Mouse (Mus musculus) thymus, postnatal 0 days (tissue): ENCODE data around the gene 3830406C13Rik. TPM values are rescaled to one million over a fixed set of nuclear protein-coding genes. Genes with fewer than 3 reads are reported as not detected.

Source experiments
- DNase-seq: peaks from one replicate; pipeline ENCODE4 v3.0.0-alpha.2; 2015; ENCODE audit warnings: low spot score
- polyA plus RNA-seq: library from polyadenylated mRNA; unstranded; fragments of >200 nt; fragmentation: Nextera tagmentation; extraction: Ambion mirVana; gene quantifications from 2 replicates; pipeline ENCODE4 v1.2.1, GENCODE M21; 2015

The 3830406C13Rik gene
- polyA plus RNA-seq, 1 experiment from 2014 or later = 66.1 TPM

DNA sequence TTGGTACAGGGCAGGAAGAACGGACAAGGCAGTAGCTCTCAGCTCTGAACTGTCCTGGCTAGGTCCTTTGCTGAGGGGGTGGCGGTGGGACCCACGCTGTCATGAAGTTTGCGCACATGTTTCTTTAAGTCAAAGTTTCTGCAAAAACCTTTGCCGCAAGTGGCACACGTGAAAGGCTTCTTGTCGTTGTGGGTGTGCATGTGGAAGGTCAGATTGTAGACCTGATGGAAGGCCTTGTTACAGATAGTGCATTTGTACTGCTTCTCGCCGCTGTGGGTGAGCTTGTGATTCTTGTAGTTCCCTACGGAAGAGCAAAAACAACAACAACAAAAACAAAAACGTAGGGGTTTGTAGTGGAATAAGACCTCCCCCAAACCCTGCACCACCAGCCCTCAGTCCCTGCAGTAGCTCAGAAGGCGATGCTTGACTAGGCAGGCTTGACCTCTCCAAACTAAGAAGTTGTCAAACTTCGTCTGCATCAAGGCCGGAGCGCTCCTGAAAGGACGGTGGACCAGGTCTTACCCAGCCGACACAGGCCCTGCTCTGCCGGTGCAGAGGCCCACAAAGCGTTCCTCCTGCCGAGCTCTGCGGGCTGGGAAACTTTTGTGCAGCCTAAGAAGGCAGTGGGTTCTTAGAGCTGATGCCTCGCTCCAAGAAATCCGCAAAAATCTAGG, 58.6 kb downstream of the 3830406C13Rik start:
- DNase-seq = no peak

- DNase-seq = no peak
Measured at GRCm38 (mm10) chr14:12343451-12343941, 59.5 kb downstream of the 3830406C13Rik start.

DNA sequence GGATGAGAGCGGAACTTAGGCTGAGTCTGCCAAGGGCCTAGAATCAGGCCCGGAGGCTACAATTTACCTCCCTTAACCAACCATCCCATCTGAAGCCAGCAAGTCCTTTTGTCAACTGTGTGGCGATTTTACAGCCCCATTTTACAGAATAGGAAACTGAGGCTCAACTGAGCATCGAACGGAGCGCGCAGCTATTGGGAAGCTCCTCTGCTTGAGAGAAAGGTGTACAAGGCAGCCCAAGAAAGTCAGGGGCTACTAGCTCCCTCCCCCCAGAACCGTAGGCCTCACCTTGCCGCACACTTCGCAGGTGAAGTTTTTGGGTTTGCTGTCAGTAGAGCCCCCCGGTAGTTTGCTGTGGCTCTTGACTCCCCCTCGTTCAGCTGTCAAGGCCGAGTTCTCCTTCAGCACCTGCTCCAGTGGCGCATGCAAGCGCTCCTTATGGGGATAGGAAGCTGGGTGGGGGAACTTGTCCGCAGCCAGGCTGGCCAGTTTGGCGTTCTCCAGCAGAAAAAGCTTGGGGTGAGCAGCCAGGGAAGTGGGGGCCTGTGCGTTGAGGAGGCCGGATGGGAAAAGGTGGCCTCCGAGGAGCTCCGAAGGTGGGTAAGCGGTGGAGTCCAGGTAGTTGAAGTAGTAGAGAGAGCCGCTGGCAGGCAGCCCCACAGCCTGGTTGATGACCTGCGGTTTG, 60.2 kb downstream of the 3830406C13Rik start:
- DNase-seq = no peak

DNA sequence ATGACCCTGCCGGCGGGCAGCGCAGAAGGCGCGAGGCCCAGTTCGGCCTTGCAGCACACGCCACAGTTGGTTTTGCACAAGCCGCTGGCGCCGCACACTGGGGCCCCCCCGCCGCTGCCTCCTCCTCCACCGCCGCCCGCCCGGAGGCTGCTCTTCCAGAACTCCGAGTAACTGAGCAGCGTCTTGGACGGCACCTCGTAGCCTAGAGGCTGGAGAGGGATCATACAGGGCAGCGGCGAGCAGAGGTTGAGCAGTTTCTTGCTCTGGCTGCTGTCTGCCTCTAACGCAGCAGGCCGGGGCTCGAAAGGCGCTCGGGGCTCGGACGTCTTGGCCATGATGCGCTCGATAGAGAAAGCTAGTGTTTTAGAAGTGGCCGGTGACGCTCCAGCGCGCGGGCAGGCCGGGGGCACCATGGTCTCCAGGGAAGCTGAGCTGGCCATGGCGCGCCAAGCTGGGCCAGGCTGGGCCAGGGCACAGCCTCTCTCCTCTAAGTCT, 60.8 kb downstream of the 3830406C13Rik start:
- DNase-seq = no peak

GRCm38 (mm10) chr14:12345241-12345921, 61.4 kb downstream of the 3830406C13Rik start:
- no peak for DNase-seq

DNA sequence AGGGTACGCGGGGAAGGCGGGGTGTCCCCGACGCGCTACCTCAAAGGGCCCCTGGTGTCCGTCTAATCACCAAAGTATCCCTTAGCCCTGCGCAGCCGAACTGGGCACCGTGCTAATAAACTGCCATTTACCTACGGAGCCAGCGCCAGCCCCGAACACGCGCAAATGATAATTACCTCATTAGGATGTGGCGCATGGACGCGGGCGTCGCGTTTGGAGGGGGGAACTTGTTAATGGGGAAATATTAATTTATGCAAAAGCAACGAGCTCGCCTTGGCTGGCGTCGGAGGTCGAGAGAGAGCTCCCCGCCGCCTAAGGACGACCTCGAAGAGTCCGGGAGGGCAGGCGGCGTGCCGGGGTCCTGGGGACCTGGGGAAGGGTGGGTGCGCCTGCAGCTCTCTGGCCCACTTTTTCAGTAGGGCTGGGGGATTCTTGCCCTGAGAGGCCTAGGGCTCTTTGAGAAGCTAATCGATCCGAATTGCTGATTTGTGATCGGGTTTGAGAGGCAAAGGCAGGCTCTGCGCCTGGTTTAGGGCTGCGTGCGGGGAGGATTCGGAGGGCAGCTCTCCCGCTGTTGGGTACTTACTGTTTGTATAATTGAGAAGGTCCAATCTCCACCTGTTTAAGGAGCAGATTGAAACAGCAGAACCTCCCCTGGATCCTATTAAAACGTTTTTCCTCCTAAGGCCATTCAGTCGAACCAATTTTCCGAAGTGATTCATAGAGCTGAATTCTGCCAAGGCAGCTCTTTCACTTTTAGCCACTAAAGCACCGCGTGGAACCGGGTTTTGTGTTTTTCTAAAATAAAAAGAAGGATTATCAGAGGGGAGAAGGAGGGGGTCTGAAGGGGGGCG, 62.3 kb downstream of the 3830406C13Rik start:
- DNase-seq = no peak

DNA sequence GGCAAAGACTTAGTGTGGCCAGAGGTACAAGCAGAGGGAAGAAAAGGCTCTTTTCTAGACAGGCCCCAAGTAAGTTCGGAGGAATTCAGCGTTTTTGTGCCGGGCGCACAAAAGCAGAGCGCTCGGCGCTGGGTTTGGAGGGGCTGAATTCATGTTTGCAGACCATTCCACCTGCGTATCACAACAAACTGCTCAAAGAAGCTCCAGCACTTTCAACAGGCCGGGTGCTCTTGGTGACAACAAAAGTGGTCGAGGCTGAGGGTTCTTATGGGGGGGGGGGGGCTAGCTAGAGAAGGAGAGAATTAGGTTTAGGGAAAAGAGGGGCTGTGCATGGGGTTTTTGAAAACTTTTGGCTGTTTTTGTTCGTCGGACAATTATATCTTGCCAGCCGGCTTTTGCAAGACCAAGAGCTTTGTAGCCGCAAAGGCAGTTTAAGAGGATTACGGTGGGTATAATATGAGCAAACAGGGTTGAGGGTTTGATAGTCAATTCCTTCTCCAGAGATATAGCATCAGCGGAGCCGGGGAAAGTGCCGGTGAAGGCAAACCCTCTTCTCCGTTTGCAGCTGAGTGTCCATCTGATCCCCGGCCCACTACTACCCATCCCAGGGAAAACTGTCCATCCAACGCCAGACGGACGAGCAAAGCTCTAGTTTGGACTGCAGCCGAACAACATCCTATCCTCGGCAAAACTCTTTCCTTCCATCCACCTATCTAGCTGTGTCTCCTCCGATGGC, 63.1 kb downstream of the 3830406C13Rik start:
- no peak for DNase-seq

DNA sequence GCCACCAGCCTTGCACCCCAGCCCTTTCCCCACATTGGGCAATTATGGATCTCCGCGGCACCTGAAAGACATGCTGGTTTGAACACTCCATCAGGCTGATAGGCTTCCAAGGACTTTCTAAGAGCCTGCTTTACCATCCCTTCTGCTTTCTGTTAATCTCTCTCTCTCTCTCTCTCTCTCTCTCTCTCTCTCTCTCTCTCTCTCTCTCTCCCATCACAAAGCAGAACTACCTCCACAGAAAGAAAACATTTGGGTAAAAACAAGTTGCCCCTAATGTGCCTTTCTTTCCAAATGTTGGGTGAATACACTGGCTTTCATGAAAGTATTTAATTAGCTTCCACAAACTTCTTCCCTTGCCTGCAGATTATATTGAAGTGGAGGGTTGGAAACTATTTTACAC, 64.1 kb downstream of the 3830406C13Rik start, which contains the start of gene Fezf2:
Gene Fezf2, minus strand, starts transcription at position 101 of the 400 bp plus-strand sequence.
- no peak for DNase-seq

DNA sequence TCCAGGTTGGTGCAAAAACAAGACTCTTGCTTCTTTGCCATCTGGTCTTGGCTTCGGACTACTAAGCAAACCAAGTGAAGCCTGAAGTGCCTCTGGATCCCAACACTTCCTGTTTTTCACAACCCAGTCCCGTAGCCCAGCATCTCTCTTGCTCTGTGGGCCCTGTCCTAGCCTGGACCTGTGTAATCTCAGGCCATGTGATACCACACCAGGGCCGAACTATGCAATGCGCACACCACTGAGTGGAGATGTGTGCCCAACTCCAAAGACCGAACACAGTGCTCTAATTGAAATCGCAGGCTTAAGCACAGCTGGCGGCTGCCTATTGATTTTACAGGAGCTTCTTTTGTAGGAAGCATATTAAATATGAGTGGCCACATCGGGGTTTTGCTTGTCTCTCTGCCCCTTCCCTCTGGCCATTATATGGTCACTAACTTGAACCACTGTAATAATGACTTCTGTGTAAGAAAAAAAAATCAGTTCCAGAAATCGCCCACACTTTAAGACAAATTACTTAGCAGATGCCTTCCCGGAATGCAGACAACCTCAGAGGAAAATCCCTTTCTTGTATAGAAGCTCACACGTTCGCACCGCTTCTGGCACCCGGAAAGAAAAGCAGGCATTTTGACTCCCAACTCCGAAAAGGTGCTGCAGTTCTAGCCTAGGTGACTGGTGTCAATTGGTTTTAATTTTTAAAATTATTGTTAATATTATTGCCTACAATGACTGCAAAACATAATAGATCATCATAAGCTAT, 65.5 kb downstream of the 3830406C13Rik start:
- DNase-seq = no peak

DNA sequence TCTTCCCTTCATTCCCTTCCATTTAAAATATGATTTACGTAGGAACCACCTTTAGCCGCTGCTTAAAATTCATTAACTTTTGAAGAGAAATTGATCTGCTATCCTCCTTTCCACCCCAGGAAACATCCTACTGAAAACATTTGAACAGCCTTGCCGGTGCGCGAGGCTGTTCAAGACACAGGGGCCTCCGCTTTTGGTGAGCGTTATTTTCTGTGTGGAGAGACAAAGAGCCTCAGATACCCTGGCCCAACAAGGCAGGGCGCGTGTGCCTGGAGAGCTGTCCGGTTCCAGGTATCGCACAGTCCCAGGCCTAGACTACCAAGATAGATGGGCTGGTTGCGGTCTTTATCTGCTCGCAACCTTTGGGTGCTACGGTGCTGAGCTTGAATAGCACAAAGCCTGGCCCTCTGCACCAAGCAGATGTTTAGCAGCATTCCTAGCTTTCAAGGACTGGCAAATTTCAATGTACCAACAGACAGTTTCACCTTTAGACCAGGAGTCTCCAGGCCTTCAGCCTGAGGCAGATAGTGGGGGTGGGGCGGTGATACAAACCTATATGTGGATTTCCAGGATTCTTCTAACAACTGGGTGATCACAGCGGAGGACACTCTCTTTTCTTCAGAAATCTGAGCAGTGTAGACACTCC, 66.4 kb downstream of the 3830406C13Rik start:
- no peak for DNase-seq

Other genes with a start within 250 kb of the 3830406C13Rik start
- gene Gm49355, start 197 bp upstream of the 3830406C13Rik start, polyA plus RNA-seq = 0.20 and 0.26 TPM in 2 replicates
- 5.4 and 6.7 TPM in 2 replicates for gene Fezf2, start 64.0 kb downstream of the 3830406C13Rik start, polyA plus RNA-seq